ENCODE assay signal across 16 mouse cellular contexts in the genomic region with DNA sequence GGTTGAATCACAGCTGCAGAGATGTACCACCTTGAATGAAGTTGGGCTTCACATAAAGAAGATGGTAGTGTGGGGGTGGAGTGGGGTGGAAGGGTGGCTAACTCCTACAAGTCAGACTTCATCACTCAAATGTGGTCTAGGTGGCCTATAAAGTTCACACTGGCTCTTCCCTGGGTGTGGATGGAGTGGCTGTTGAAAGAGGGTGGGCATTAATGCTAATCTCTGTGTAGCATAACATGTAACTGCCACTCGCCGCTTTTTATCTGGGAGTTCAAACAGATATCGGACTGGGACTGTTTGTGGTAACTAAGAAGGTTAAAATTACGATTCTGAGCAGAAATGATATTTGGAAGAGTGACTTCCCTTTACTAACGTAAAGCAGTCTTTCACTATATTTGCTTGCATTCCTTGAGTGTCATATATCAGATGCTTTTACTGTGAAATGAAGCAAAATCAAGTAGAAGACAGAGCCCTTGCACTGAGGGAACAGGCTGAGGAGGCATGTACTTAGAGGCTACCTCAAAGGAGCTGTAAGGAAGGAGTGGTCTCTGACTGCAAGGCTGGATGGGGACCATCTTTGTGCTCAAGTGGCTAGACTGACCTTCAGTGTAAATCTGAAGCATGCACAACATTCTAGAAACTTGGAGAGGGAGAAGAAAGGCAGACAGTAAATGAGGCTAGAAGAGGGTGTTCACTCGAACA. TPM values are rescaled to one million over a fixed set of nuclear protein-coding genes. Genes with fewer than 3 reads are reported as not detected.
DNase-seq lines count a peak whose midpoint lies in the region; ATAC-seq lines count a peak whose summit lies in the region.
"Had no signal": no experiment of that assay in that cellular context is flagged by ENCODE, and none has a peak within 500 bp of the region (broad histone marks: within the 10 kb centered on the region; RNA-seq: fewer than 3 reads in every experiment).

No protein-coding gene starts in this region.

- no peaks in the 10 kb centered on the region for H3K9me3 ChIP-seq in heart, embryonic 10.5 days
- H3K9me3 ChIP-seq in liver, embryonic 13.5 days (replicated peaks) = peaks cover 6% of the 10 kb centered on the region; the same call in 1 of the 2 replicates
- H3K9me3 ChIP-seq: embryonic facial prominence, embryonic 15.5 days had no signal

- H3K4me2 ChIP-seq in liver, embryonic 13.5 days = peak overlapping the region; percentile 52
- H3K4me2 ChIP-seq: embryonic facial prominence, embryonic 15.5 days; midbrain, embryonic 11.5 days had no signal

- no peaks in the 10 kb centered on the region for H3K27me3 ChIP-seq in heart, embryonic 10.5 days (ENCODE audit: insufficient read depth, poor library complexity, severe bottlenecking)
- no peaks in the 10 kb centered on the region for H3K27me3 ChIP-seq in liver, embryonic 13.5 days
- H3K27me3 ChIP-seq: embryonic facial prominence, embryonic 15.5 days had no signal

- 37% methylated on average over 6 of the region's 6 CpGs for WGBS in heart, embryonic 10.5 days
- WGBS in liver, embryonic 13.5 days (ENCODE audit: insufficient replicate concordance) = 22% methylated on average over 6 of the region's 6 CpGs

- DNase-seq in heart, embryonic 10.5 days (ENCODE audit: low spot score) = no peak
- no peak for DNase-seq in heart, adult 18-20 months
- peak; percentile 36 for DNase-seq in A20 (ENCODE audit: low read depth, low spot score)
- peak; percentile 70 for DNase-seq in liver, embryonic 13.5 days
- DNase-seq in gastrocnemius, postnatal 36 days = no peak
- no peak for DNase-seq in embryo, embryonic 11 days
- no peak for DNase-seq in cerebellum, adult 9-11 months
- DNase-seq: adrenal gland, postnatal 25 days; cerebellum, adult 18-20 months; kidney, adult 8-10 months; left cerebral cortex, postnatal 4 days; thymus, adult 2 months had no signal

- no peak overlapping the region for H3K4me3 ChIP-seq in heart, embryonic 10.5 days
- H3K4me3 ChIP-seq in liver, embryonic 13.5 days (replicated peaks) = no peak overlapping the region
- H3K4me3 ChIP-seq: embryonic facial prominence, embryonic 15.5 days had no signal

- peak overlapping the region; percentile 29; the same call in 1 of the 2 replicates for H3K27ac ChIP-seq in heart, embryonic 10.5 days
- peak overlapping the region; percentile 92 for H3K27ac ChIP-seq in liver, embryonic 13.5 days
- H3K27ac ChIP-seq: embryonic facial prominence, embryonic 15.5 days had no signal

- H3K36me3 ChIP-seq in heart, embryonic 10.5 days = no peaks in the 10 kb centered on the region
- peaks cover 39% of the 10 kb centered on the region for H3K36me3 ChIP-seq in liver, embryonic 13.5 days

- peak; percentile 57 for ATAC-seq in common myeloid progenitor, adult 5-6 weeks (replicated peaks; ENCODE audit: low read depth, poor library complexity, severe bottlenecking)
- peak; percentile 92 for ATAC-seq in liver, embryonic 13.5 days (ENCODE audit: low read depth)
- ATAC-seq: forebrain, embryonic 16.5 days had no signal

- H3K4me1 ChIP-seq in heart, embryonic 10.5 days = peaks cover 45% of the 10 kb centered on the region
- H3K4me1 ChIP-seq in liver, embryonic 13.5 days (replicated peaks) = peaks cover 98% of the 10 kb centered on the region

- peak overlapping the region; percentile 61 for H3K9ac ChIP-seq in liver, embryonic 13.5 days
- H3K9ac ChIP-seq: embryonic facial prominence, embryonic 15.5 days had no signal

- intact Hi-C loops in gastrocnemius, postnatal 36 days (cut with DNase I) = no loop called here

RNA-seq across cellular contexts. Expression of a gene that starts 58.4 kb away (rescaled TPM):
- polyA plus RNA-seq in heart, embryonic 10.5 days (2016; fragmentation: Nextera tagmentation; extraction: Ambion mirVana) = 13.5 and 23.5 TPM in 2 replicates
- 1 to 10 TPM; 2.1 to 2.6 TPM for total RNA-seq in heart, adult 18-20 months (2021)
- total RNA-seq in common myeloid progenitor, adult 5-6 weeks (2017) = 66.2 and 92.3 TPM in 2 replicates
- 37.9 and 45.0 TPM in 2 replicates for polyA plus RNA-seq in liver, embryonic 13.5 days (2015; fragmentation: Nextera tagmentation; extraction: Ambion mirVana)
- under 1 TPM; 0.05 to 0.07 TPM for total RNA-seq in gastrocnemius, postnatal 36 days (2021)

Comparison
In these comparisons a context has a peak if more than half of its experiments do, and no peak if none do; other contexts are left out.
1. DNase-seq: peak in A20 (single experiment) and liver, embryonic 13.5 days (single experiment); none in heart, embryonic 10.5 days (single experiment), heart, adult 18-20 months (0 of 2), gastrocnemius, postnatal 36 days (0 of 2), embryo, embryonic 11 days (single experiment) and cerebellum, adult 9-11 months (single experiment).
2. RNA of a gene that starts 58.4 kb away (total RNA-seq): 66.2 to 92.3 TPM in common myeloid progenitor, adult 5-6 weeks; 2.1 to 2.6 TPM in heart, adult 18-20 months and 0.05 to 0.07 TPM in gastrocnemius, postnatal 36 days; every median in the first group is over 10 times any median in the second.